Mouse (Mus musculus) gastrocnemius, postnatal 36 days (tissue): Measurements from ENCODE around the gene Orc6. TPM values are rescaled to one million over a fixed set of nuclear protein-coding genes. Genes with fewer than 3 reads are reported as not detected.

Experiments
- DNase-seq, 2 experiments: peaks; one replicate each; pipeline ENCODE4 v3.0.0; 2022
- intact Hi-C: fragments of 180-260 bp; cut with DNase I; formaldehyde crosslinking; loops from one replicate; pipeline ENCODE4 v1.15.1; 2025
- long read RNA-seq, 2 experiments: library from polyadenylated mRNA; stranded (forward); transcript quantifications; one replicate each; pipeline ENCODE4 v2.0.0; 2021
- total RNA-seq, 2 experiments: library from RNA; stranded (reverse); gene quantifications; 2 replicates each; pipeline ENCODE4 v1.2.3; 2021

Orc6 gene
- total RNA-seq: 1 to 10 TPM; 3.5 to 4.9 TPM
- long read RNA-seq, experiment 1, partial matches to known transcripts: 0 of 2 reads
- long read RNA-seq, experiment 1, other reads (novel, unspliced or antisense): 0 of 2 reads
- long read RNA-seq, experiment 2, partial matches to known transcripts: 0 of 6 reads
- long read RNA-seq, experiment 2, other reads (novel, unspliced or antisense): 0 of 6 reads

DNA sequence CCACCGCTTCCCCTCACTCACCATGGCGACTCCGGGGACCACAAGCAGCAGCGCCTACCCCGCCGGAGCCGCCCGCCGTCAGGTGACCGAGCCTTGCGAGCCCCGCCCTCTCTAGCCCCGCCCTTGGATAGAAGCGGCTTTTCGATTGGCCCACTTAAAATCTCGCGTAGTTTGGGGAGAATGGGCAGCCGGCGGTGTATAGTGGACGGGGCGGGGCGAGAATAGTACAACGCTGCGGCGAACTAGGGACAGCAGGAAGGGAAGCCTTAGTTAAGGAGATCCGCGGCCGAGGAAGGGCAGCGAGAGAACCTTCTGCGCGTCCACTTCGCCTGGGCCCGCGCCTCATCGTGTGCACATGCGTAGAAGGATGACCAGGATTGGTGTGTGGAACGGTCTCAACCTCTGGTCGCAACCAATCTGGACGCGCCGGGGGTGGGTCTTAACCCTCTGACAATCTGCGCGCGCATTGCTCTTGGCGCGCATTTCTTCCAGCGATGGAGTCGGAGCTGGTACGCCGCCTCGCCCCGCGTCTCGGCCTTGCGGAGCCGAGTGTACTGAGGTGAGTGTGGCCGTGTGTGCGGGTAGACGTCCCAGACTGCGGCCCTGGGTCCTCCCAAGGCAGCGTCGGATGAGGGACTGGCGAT is at the start of gene Orc6, which contains the start of gene Vps35:
Orc6 (plus strand) TSS at position 199 of the 644 bp plus-strand sequence.
Vps35 (minus strand) TSS at position 369 of the 644 bp plus-strand sequence.
- DNase-seq: peak; percentile 94
- intact Hi-C loops: no loop called here

DNA sequence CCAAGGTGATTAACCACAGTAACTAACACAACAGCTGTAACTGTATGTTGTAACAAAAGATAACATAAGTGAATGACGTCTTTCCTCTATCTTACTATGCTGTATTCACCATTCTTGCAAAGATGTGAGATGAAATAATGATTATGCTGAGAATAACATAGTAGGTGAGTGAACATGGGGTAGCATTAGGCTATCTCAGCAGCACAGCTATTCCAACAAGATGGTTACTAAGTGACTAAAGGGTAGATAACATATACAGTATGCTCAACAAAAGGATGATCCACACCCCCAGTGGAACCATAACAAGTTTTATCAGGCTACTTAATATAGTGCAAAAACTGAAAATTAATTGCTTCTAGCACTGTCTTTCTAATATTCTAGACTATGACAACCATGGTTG is 12.6 kb upstream of the Orc6 start:
- intact Hi-C loops: no loop called here
- DNase-seq: no peak

DNA sequence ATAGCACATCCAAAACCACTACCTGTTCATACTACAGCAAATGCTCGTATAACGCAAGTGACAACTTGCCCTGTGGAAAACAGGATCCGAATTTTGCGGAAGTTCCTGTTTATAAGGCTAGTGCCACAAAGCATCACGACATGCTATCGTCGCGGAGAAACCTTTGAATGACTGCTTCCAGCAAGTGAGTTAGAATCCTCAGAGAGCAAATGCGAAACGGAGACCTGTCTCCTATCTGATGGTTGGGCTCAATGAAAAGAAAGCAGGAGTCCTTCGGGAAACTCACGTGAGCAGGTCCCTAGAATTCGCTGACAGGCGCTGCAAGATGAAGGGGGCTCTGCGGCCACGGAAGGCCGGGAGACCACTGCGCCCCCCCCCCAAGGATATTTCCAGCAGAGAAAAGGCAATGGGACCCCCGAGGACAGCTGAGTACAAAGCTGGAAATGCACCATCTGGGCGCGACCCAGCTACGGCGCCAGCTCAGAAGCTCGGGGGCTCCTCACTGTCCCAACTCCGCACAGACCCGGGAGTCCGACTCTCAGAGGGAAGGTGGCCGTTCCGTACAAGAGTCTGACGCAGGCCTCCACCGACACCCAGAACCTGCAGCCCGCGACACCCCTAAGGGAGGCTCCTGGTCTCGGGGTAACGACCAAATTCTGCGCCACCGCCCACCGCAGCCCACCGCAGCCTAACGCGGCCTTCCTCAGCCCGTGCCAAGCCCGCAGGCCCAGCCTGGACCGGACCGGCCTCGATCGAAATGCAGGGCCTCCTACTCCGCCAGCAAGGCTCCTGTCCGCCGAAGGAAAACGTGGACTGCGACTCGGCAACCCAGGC is 615 bp upstream of the Orc6 start:
- DNase-seq: no peak
- intact Hi-C loops: no loop called here

DNA sequence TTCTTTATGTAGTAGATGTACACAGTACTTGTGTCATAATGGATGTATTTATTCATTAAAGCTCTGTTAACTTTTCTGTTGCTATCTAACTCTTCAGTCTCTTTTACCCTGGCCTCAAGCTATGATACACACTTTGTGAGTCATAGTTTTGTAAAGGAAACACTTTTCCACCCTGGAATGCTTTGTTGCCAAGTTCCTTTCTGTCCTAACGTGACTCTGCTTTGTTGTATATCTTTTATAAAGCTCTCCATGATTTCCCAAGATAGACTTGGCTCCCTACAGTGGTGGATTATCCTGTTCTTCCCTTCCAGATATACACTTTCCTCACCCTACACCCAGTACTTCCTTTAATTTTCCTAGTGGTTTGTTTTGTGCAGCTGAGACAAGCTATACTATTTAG is 2.5 kb downstream of the Orc6 start:
- DNase-seq: no peak
- intact Hi-C loops: no loop called here

DNA sequence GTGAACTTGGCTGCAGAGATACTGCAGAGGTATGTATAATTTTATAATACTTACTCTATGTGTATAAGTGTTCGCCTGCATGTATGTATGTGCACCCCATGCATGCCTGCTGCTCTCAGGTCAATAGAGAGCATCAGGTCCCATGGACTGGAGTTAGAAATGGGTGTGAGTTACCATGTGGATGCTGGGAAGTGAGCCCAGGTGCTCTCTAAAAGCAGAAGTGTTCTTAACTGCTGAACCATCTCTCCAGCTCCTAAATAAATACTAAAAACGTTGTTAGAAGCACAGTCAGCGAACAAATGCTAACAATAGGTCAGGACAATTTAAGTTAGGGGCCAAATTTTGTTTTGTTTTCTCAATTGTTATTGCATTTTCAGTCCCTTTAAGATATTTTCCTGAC is 3.5 kb downstream of the Orc6 start:
- no peak for DNase-seq
- intact Hi-C loops: no loop called here

DNA sequence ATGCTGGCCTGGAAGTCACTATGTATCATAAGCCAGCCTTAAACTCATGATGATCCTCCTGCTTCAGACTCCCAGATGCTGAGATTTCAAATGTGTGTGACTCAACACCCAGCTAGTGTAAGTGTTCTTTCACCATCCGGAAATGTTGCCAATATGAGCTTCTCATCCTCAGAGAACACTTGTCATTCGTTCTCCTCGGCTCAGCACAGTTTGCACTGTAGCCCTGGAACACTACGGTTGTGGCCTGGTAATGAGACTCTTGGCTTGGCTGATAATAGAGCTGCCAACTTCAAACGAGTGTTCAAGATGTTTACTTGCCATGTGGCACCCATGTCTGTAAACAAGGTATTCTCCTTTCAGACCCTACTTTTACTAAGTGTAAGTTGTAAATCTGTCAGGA is 4.1 kb downstream of the Orc6 start:
- intact Hi-C loops: no loop called here
- DNase-seq: no peak

DNA sequence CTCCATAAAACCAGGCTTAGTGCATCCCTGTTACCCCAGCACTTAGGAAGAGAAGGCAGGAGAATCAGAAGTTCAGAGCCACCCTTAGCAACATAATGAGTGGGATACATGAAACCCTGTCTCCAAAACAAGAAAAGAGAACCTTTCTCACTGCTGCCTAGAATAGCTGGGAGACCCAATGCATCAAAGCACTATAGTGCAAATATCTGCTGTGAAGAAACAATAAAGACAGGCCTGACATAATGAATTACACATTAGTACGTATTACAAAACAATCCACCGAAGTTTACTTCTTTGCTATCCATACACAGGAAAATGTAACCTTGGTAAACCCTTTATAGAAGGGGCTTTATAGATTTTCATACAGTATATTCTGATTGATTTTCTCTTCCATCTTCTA is 9.1 kb downstream of the Orc6 start:
- intact Hi-C loops: no loop called here

DNA sequence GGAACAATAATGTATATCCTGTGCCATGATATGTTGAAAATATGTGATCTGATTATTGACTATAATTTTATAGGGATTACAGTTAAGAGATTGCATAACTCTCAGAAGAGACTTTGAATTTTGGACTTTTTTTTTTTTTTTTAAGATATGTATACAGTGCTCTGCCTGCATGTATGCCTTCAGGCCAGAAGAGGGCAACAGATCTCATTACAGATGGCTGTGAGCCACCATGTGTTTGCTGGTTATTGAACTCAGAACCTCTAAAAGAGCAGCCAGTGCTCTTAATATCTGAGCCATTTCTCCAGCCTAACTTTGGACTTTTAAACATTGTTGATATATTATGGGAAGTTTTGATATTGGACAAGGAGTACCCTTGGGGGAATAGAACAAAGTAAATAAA is 12.3 kb downstream of the Orc6 start:
- DNase-seq: no peak
- intact Hi-C loops: loop anchor here (5.0 kb wide), 1 partner anchor 86 kb away; no protein-coding TSS in a partner anchor

More for the DNA sequence above, 9.1 kb downstream of the Orc6 start:
- no peak for DNase-seq

DNA sequence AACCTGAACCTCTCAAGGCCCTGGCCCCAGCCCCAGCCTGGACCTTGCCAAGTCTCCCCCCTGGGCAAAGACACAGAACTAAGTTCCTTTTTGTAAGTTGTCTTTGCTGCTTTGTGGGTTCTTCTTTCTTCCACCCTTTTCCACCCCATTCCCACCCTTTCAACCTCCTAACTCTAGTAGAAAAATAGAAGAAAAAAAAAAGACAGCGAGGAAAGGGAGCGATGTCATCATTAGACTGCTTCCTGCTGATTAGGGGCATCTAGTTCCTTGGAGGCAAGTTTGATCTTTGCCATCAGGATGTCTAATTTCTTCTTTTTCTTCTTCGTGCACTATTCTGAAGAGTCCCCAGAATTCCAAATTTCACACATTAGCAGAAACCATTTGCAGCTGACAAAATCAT is 13.6 kb downstream of the Orc6 start:
- no peak for DNase-seq
- intact Hi-C loops: loop anchor here (5.0 kb wide), 1 partner anchor 84 kb away; no protein-coding TSS in a partner anchor

DNA sequence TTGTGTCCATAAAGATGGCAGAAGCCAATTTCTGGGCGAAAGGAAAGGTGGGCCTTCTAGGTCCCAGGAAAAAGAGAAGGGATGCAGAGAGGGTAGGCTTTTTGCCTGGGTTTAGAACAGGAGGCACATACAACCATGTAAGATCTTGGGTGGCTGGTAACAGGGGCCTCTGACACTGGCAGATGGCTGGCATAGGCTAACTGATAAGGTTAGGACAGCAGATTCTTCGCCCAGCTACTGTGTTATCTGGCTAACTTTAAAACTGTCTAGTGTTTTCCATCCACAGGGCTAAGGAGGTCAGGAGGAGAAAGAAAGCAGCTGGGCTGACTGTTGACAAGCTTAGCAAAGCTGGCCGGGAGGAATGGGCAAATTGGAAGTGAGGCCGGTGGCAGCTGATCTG is 19.1 kb downstream of the Orc6 start:
- DNase-seq: no peak
- intact Hi-C loops: no loop called here

DNA sequence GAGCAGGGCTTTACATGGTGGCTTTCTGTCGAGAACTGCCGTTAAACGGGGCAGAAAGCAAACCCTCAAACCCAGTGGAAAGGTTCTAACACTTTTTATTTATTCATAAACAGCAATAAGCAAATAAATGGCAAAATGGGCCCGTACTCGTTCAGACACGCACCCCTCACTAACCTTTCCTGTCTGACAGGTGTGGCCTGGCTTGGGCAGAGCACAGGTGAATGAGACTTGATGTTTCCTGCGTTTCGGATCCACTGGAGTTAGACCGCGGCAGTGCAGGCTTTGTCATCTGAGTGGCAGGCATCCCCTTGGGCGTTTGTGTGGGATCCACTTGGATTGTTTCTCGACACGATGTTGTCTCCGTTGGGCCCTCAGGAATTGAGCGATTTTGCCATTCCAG is 22.5 kb downstream of the Orc6 start:
- no peak for DNase-seq

DNA sequence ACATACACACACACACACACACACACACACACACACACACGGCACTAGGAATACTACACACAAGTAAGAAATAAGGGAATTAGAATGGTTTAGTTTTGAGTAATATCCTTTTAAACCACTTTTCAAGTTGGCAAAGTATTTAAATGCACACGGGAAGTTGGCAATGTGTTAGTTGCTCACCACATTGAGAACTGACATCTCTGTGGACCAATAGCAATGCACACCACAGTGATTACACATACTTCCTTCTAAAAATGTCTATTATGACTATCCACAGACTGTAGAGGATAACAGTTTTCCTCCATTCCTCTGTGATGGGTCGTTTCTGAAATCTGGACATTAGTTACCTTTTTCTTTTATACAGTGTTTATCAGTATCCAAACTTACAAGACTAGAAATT is 23.7 kb downstream of the Orc6 start:
- DNase-seq: no peak
- intact Hi-C loops: no loop called here

More for the DNA sequence above, 22.5 kb downstream of the Orc6 start:
- intact Hi-C loops: no loop called here

DNA sequence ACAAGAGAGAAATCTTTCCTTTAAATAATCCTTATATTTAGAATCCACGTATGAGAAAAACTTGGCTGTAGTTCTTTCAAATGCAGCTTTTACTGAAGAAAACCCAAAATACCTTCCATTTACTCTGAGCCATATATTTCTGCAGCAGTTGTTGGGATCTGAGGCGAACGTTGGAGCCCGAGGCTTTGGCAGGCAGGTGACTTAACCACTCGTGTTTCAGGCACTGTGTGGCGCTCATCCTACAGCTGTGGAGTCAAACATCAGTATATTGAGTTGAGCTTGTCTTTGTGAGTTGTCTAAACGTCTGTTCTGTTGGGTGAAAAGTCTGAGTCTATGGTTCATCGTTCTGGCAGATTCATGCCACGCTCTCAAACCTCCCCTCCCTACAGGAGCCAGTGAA is 27.6 kb downstream of the Orc6 start:
- intact Hi-C loops: no loop called here
- DNase-seq: no peak

DNA sequence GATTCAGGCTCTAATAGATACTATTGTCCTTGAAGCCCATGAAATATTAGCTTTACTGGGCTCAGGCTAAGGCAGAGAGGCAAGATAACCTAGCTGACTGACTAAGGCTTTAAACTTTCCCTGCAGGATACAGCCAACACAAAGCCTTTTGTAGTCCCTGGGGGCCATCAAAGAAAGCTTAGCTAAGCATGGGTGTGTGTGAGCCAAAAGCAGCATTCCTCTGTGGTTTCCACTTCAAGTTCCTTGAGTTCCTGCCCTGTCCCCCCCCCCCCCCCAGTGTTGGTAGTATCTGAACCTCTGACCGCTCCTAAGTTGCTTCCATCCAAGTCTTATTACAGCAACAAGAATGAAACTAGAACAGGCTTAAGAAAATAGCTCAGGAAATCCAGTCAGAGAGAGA is 30.1 kb downstream of the Orc6 start:
- intact Hi-C loops: no loop called here
- peak in 1 of 2 experiments; percentile 13 for DNase-seq

DNA sequence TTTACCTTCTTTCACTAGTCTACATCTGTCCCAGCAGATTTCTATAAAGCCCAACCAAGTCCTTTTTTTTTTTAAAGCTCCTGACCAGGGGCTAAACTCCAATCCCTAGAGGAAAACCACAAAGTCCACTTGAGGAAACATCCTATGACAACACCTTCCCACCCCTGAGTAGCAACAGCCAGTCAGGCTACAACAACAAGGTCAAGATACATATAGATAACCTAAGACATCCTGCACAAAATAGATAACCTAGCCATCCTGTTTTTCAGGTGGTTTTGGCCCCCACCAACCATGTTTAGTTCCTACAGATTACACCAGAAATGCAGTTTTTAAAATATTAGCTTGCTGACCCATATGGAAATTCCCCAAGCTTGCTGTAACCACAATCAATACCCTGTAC is 35.7 kb downstream of the Orc6 start:
- DNase-seq: no peak
- intact Hi-C loops: no loop called here

DNA sequence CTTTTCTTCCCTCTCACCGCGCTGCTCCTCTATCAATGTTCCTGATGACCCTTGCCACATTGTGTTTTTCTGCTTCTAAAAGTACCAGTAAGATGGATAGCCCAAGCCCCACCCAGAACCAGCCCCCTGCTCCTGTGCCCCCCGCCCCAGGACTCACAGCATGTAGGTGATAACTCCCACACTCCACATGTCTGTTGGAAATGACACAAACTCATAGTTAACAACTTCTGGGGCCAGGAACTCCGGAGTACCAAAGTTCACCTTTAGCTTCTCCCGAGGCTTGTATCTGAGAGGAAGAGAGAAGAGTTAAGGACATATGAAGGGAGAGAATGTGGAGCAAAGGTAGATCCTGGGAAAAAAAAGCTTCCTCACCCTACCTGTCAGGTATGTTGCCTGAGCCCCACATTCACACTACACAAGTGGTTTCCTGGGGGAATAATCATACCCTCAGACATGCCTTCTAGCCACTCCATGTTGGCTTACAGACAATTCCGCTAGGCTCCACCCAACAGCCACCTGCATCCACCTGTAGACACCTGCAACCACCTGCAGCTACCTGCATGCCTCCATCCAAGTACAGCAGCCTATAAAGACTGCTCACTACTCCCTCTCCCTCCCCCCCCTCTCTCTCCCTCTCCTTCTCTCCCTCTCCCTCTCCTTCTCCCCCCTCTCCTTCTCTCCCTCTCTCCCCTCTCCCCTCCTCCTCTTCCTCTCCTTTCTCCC is 36.9 kb downstream of the Orc6 start:
- DNase-seq: no peak
- intact Hi-C loops: no loop called here

DNA sequence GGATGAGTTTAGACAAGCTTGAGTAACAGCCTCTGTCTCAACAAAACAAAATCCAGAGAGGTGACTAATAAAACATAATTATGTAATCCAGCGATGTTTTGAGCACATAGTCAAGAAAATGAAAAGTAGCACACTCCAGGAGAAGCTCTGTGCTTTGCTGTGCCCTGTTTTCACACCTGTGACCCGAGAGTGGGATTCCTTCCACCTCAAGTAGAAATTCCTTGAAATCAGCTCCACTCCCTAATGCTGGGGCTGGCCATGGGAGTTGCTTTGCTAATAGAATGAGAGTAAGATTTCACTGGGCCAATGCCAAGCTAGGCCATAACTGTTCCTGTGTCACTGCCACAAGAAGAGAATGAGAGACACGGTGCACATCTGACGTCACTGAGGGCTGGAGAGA is 38.2 kb downstream of the Orc6 start:
- DNase-seq: no peak
- intact Hi-C loops: no loop called here

DNA sequence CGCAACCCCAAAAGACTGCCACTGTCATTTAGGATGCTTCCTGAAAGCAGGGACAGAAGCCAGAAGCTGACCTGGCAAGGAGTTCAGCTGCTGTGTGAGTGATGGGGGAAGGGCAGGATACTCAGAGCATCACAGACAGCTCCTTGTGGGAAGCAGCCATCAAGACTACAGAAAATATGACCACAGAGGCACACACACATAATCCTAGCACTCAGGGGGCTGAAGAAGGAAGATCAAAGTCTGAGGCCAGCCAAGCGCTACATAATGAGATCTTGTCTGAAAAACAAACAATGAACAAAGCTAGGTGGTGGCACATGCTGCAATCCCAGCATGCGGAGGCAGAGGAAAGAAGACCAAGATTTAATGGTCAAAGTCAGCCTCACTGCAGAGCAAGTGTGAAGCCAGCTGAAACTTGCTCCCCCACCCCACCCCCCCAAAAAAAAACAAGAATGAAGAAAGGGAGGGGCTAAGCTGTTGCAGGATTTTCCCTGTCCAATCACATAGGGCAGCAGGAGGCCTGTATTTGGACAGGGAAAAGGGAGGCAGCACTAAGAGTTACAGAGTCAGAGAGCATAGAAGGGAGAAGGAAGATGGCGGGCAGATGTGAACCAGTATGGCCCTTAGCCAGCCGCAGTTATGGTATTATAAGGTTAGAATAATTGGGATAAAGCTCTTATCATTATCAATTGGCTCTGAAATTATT is 40.6 kb downstream of the Orc6 start:
- DNase-seq: no peak
- intact Hi-C loops: no loop called here

DNA sequence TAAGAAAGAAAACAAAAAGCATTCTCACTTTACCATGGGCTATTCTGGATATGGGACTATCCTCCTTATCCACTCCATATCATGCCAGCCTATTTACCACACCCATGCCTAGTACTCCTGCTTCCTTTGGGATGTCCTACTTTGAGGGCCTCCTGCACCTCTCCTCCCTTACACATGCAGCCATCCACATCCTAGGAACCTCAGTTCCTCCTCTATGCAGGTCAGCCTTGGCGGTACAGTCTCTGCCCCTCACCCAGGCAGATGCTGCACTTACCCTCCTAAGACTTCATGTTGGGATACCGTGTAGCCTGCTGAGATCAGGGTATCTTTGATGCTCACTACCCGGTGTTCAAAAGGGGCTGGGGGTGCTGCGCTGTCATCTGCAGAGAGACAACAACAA is 53.9 kb downstream of the Orc6 start:
- DNase-seq: no peak
- intact Hi-C loops: no loop called here
